Mouse (Mus musculus) embryonic facial prominence, embryonic 14.5 days (tissue): ENCODE measurements around the gene Rhobtb1. TPM values are rescaled to one million over a fixed set of nuclear protein-coding genes. Genes with fewer than 3 reads are reported as not detected.

Experiments
- ATAC-seq: fragments of 200-750 bp; cut with Nextera tagmentation; 2 replicates; pipeline ENCODE4 v1.8.0; 2017; ENCODE audit warnings: low read depth, moderate number of reproducible peaks, moderate TSS enrichment
- DNase-seq: peaks from one replicate; pipeline ENCODE4 v3.0.0-alpha.2; 2015; ENCODE audit warnings: low spot score
- H3K27ac ChIP-seq: fragments of 300-500 bp; sonication (generic); replicated peaks from 2 replicates; pipeline ENCODE4 v1.5.1; 2014; ENCODE audit warnings: low read depth, mild to moderate bottlenecking, low read length, moderate library complexity
- H3K27me3 ChIP-seq: fragments of 300-500 bp; sonication (generic); replicated peaks from 2 replicates; pipeline ENCODE4 v1.6.1; 2014; ENCODE audit warnings: low read length; ENCODE audit not compliant: control insufficient read depth, insufficient read depth
- H3K36me3 ChIP-seq: fragments of 300-500 bp; sonication (generic); 2 replicates; pipeline ENCODE4 v1.6.1; 2014; ENCODE audit warnings: low read length, mixed read lengths; ENCODE audit not compliant: control insufficient read depth, insufficient read depth
- H3K4me1 ChIP-seq: fragments of 300-500 bp; sonication (generic); 2 replicates; pipeline ENCODE4 v1.6.1; 2014; ENCODE audit warnings: antibody characterized with exemption, low read length; ENCODE audit not compliant: control insufficient read depth, insufficient read depth
- H3K4me2 ChIP-seq: fragments of 300-500 bp; sonication (generic); 2 replicates; pipeline ENCODE4 v1.6.1; 2014; ENCODE audit warnings: low read depth, mild to moderate bottlenecking, low read length, moderate library complexity, mixed read lengths
- H3K4me3 ChIP-seq: fragments of 300-500 bp; sonication (generic); 2 replicates; pipeline ENCODE4 v1.5.1; 2014; ENCODE audit warnings: low read depth, mild to moderate bottlenecking, low read length
- H3K9ac ChIP-seq: fragments of 300-500 bp; sonication (generic); 2 replicates; pipeline ENCODE4 v1.6.1; 2014; ENCODE audit warnings: low read depth, mild to moderate bottlenecking, low read length, moderate library complexity, mixed read lengths
- H3K9me3 ChIP-seq: fragments of 300-500 bp; sonication (generic); 2 replicates; pipeline ENCODE4 v1.6.1; 2016; ENCODE audit warnings: low read length; ENCODE audit not compliant: control insufficient read depth
- WGBS: fragments of 180-500 bp; shearing (Covaris S2); extraction: QIAGEN DNeasy Blood & Tissue Kit; methylation state at CpG from one replicate; pipeline ENCODE4 v1.1.7; 2014; 5-methylcytosine and 5-hydroxymethylcytosine counted together
- polyA plus RNA-seq: library from polyadenylated mRNA; unstranded; fragments of >200 nt; fragmentation: Nextera tagmentation; extraction: Ambion mirVana; gene quantifications from 2 replicates; pipeline ENCODE4 v1.2.1, GENCODE M21; 2014

The Rhobtb1 gene
- polyA plus RNA-seq, 1 experiment from 2014 or later, result 28.0 TPM

- no peak overlapping the region for H3K4me2 ChIP-seq
- peaks cover 18% of the 10 kb centered on the region for H3K4me1 ChIP-seq
- no peaks in the 10 kb centered on the region for H3K9me3 ChIP-seq
- no peaks in the 10 kb centered on the region for H3K27me3 ChIP-seq
- H3K27ac ChIP-seq, result no peak overlapping the region
- DNase-seq, result no peak
- H3K9ac ChIP-seq, result no peak overlapping the region
- no peak overlapping the region for H3K4me3 ChIP-seq
- 62% methylated on average over 6 of the region's 6 CpGs for WGBS
- ATAC-seq, result no peak
- H3K36me3 ChIP-seq, result peaks cover 17% of the 10 kb centered on the region; the same call in 1 of the 2 replicates
Measured at GRCm38 (mm10) chr10:69257592-69258133, 106.4 kb downstream of the Rhobtb1 start.

DNA sequence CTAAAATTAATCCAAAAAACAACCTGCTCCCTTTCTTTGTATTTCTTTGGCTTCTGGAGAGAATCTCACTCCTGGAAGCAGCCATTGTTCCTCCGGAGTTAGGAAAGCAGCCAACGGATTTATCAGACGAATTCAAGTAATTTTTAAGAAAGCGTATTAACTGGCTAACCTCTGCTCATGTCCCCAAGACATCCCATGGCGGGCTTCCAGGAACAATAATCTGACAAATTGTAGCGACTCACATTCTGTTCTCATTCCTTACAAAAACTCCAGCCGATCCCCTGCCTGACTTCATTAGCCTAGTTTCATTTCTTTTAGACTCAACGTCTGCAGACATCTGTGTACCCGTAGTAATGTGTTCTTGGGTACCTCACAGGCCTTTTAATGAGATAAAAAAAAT lies 107.4 kb downstream of the Rhobtb1 start:
- 57% methylated on average over 9 of the region's 9 CpGs for WGBS
- H3K36me3 ChIP-seq, result peaks cover 17% of the 10 kb centered on the region; the same call in 1 of the 2 replicates

DNA sequence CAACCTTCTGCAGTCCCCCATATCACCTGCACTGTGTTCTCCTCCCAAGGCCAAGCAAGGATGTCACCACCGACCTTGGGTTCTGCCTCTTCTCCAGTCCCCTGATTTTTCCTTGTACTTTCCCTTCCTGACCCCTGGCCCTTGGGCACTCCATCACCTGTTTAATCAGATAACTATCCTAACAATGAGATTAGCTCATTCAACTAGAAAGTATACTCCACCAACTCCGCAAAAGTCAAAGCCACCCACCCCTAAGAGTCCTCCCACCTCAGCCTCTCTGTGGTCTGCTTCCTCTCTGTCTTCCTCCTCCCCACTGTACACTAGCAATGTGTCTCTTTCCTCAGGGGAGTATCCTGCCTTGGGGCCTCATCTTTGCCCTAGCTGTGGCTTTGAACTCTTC lies 107.9 kb downstream of the Rhobtb1 start:
- Histone ChIP-seq H3K27me3 (no peaks in the 10 kb centered on the region), H3K4me3 (no peak overlapping the region), H3K36me3 (peaks cover 17% of the 10 kb centered on the region; the same call in 1 of the 2 replicates), H3K9ac (no peak overlapping the region), H3K27ac (no peak overlapping the region), H3K4me1 (peaks cover 13% of the 10 kb centered on the region), H3K9me3 (no peaks in the 10 kb centered on the region), H3K4me2 (no peak overlapping the region)
- 59% methylated on average over 2 of the region's 2 CpGs for WGBS
- ATAC-seq, result no peak
- no peak for DNase-seq

More for the DNA sequence above, 107.4 kb downstream of the Rhobtb1 start:
- Histone ChIP-seq H3K4me3 (no peak overlapping the region), H3K27me3 (no peaks in the 10 kb centered on the region), H3K4me1 (peaks cover 18% of the 10 kb centered on the region), H3K27ac (no peak overlapping the region; the same call in 1 of the 2 replicates), H3K9me3 (no peaks in the 10 kb centered on the region), H3K4me2 (no peak overlapping the region), H3K9ac (no peak overlapping the region)
- ATAC-seq (no peak), DNase-seq (peak; percentile 62)

GRCm38 (mm10) chr10:69259929-69260328 lies 108.7 kb downstream of the Rhobtb1 start:
- WGBS, result 86% methylated on average over 8 of the region's 8 CpGs
- Histone ChIP-seq H3K9ac (no peak overlapping the region), H3K36me3 (peaks cover 17% of the 10 kb centered on the region; the same call in 1 of the 2 replicates), H3K4me1 (peaks cover 9% of the 10 kb centered on the region; the same call in 1 of the 2 replicates), H3K27ac (no peak overlapping the region), H3K9me3 (no peaks in the 10 kb centered on the region), H3K4me3 (no peak overlapping the region), H3K27me3 (no peaks in the 10 kb centered on the region), H3K4me2 (no peak overlapping the region)
- no peak for DNase-seq
- ATAC-seq, result no peak

DNA sequence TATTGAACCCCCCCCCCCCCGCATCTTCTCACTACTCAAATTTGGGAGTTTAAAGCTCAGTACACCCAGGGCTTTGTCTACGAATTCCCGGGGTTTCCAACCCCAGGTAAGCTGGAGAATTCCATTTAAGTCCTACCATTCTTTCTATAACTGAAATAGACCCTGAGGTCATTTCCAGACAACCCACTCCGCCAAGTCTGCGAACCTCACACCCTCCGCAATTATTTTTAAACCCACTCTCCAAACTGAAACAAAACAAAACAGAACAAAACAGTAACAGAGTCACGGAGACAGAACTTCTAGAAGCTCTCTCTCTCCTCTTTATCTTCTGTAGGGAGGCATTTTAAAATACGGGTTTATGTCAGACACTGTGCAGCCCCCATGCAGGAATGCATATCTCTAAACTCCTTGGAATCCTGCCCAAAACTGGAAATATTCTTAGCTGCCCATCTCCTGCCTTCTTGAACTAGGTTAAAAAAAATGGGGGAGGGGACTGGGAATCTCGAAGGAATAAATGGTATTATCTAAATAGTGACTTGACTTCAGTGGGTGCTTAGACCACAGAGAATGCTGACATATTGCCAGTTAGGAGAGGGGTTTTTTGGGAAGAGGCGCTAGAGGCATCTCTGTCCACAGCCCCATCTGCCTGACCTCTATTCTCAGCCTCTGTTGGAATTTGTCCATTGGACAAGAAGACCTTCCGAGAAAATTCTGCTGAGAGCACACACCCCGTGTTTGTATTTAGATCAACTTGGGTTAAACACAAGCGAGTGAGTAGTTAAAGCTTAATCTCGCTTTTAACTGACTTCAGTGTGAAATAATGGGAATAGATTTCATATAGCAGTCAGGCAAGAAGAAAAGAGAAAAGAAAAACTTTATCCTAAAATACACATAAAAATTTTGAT lies 111.9 kb downstream of the Rhobtb1 start:
- DNase-seq, result peak; percentile 60

DNA sequence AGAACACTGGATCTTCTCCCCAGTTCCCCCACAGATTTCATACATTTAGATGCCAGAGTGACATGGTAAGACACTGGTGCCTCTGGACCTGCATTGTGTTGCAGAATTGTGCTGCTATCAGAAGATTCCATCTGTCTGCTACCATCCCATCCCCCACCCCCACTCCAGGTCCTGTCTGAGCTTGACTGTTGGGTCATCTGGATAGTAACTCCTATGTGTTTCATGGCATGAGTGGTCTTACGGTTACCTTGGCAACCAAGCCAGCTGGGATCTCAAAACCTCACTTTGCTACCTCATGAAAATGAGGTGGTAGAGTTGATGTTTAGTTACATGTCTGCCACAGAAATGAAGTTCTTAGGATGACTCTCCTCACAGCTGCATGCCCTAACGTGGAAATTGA lies 112.7 kb downstream of the Rhobtb1 start:
- no peaks in the 10 kb centered on the region for H3K9me3 ChIP-seq
- WGBS, result 70% methylated on average over 2 of the region's 2 CpGs
- DNase-seq, result no peak

More for the DNA sequence above, 111.9 kb downstream of the Rhobtb1 start:
- peaks cover 16% of the 10 kb centered on the region; the same call in 1 of the 2 replicates for H3K36me3 ChIP-seq
- H3K9me3 ChIP-seq, result no peaks in the 10 kb centered on the region
- no peaks in the 10 kb centered on the region for H3K27me3 ChIP-seq
- no peak overlapping the region for H3K9ac ChIP-seq
- no peak overlapping the region for H3K4me2 ChIP-seq
- H3K4me1 ChIP-seq, result peaks cover 9% of the 10 kb centered on the region; the same call in 1 of the 2 replicates
- ATAC-seq, result no peak
- no peak overlapping the region for H3K4me3 ChIP-seq
- WGBS, result 61% methylated on average over 14 of the region's 14 CpGs
- H3K27ac ChIP-seq, result peak overlapping the region; percentile 2; the same call in 1 of the 2 replicates

DNA sequence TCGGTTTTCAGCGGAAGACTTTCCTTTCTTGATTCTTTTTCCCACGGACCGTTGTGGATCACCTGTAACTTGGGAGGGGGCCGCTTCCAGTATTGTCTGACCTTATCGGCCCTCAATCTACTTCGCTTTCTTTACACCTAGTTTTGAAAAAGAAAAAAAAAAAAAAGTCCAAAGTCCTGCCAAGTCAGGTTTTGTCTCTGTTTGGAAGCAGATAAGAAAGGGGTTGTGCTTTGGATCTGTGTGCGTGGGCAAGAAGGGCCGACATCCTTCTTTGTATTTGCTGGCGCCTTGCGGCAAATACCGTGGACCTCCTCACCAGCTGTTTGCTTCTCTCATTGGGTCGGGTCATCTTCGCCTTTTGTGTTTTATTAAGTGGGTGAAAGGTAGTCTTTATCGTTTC lies 114.2 kb downstream of the Rhobtb1 start:
- Histone ChIP-seq H3K9me3 (no peaks in the 10 kb centered on the region), H3K36me3 (peaks cover 18% of the 10 kb centered on the region), H3K4me3 (no peak overlapping the region), H3K4me1 (peaks cover 9% of the 10 kb centered on the region; the same call in 1 of the 2 replicates), H3K27ac (no peak overlapping the region), H3K9ac (no peak overlapping the region), H3K4me2 (no peak overlapping the region), H3K27me3 (no peaks in the 10 kb centered on the region)
- no peak for DNase-seq
- no peak for ATAC-seq
- 90% methylated on average over 15 of the region's 15 CpGs for WGBS

More for the DNA sequence above, 112.7 kb downstream of the Rhobtb1 start:
- ATAC-seq, result no peak
- H3K9ac ChIP-seq, result no peak overlapping the region
- H3K4me3 ChIP-seq, result no peak overlapping the region
- peaks cover 19% of the 10 kb centered on the region for H3K36me3 ChIP-seq
- no peak overlapping the region for H3K4me2 ChIP-seq
- peaks cover 9% of the 10 kb centered on the region; the same call in 1 of the 2 replicates for H3K4me1 ChIP-seq
- H3K27me3 ChIP-seq, result no peaks in the 10 kb centered on the region
- no peak overlapping the region for H3K27ac ChIP-seq

DNA sequence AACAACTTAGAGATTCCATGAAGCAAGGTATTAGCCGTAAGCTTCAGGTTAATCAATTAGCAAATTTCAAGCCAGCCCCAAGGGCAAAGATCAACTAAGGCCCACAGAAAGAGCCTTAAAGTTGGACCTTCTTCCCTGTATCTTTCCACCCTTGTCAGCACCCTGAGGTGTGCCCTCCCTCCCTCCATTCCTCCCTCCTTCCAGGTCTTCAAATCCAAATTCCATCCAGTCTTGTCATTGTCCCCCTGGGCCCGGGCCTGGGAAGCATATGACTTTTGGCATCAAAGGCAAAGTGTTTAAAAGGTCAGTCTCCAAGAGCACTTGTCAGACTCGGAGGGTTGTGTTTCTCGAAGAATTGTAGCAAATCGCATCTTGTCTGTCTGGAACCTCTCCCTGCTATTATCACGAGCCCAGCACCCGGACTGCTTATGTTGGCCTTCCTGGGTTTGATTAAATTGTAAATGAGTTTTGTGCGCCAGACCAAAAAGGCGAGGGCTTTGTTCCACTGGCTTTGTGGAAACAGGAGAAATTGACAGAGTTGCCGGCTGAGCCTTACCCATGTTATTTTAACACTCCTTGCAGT lies 116.9 kb downstream of the Rhobtb1 start:
- Histone ChIP-seq H3K27ac (no peak overlapping the region), H3K36me3 (peaks cover 39% of the 10 kb centered on the region), H3K4me3 (no peak overlapping the region), H3K9ac (no peak overlapping the region), H3K9me3 (no peaks in the 10 kb centered on the region), H3K4me1 (peaks cover under 1% of the 10 kb centered on the region; the same call in 1 of the 2 replicates), H3K4me2 (no peak overlapping the region), H3K27me3 (no peaks in the 10 kb centered on the region)
- no peak for ATAC-seq
- WGBS, result 45% methylated on average over 10 of the region's 10 CpGs
- DNase-seq, result no peak
